Mouse (Mus musculus) kidney, adult 11 months (tissue): Measurements from ENCODE around the gene Rpl39l.
"Not testable (repeated sequence)": the region's sequence is repeated elsewhere in the genome, so short reads cannot be mapped to it uniquely, and the experiment has no call there.

ENCODE experiments used
- DNase-seq: peaks from one replicate; pipeline ENCODE4 v3.0.0; 2022

Gene Rpl39l

DNA sequence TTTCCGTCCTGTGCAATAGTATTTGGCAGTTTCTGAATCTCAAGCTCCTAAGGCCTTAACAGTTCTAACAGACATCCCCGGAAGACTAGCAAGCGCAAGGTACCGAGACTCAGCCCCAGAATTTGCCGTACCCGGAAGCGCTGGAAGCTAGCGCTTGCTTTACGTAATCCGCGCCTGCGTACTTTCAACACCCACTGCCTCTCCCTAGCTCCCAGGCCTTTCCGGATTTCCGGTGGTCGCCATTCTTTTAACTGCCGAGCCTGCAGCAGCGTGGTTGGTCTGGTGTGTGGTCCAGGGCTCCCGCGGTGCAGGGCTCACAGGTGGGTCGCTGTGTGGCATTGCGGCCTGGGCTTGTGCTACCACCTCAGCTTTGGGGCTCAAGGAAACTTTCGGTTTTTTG, at the start of gene Rpl39l:
TSS of gene Rpl39l (plus strand) at position 222 of the 400 bp plus-strand sequence.
- DNase-seq: no peak

DNA sequence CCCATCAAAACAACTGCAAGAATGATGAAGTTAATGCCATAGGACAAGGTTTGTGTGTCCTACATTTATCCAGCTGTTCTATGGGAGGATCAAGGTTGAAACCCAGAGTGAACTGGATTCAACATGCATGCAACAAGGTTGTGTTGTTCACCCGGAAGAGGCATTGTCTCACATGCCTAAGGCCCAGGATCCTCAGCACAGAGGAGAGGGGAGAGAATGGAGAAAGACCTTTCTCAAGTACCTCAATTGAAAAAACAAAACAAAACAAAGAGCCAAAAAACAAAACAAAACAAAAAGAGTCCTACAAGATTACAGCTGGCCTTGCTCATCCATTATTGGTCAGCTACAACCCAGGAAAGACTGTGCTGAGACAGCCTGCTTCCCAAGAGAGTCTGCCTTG, 42.4 kb upstream of the Rpl39l start:
- DNase-seq: no peak

DNA sequence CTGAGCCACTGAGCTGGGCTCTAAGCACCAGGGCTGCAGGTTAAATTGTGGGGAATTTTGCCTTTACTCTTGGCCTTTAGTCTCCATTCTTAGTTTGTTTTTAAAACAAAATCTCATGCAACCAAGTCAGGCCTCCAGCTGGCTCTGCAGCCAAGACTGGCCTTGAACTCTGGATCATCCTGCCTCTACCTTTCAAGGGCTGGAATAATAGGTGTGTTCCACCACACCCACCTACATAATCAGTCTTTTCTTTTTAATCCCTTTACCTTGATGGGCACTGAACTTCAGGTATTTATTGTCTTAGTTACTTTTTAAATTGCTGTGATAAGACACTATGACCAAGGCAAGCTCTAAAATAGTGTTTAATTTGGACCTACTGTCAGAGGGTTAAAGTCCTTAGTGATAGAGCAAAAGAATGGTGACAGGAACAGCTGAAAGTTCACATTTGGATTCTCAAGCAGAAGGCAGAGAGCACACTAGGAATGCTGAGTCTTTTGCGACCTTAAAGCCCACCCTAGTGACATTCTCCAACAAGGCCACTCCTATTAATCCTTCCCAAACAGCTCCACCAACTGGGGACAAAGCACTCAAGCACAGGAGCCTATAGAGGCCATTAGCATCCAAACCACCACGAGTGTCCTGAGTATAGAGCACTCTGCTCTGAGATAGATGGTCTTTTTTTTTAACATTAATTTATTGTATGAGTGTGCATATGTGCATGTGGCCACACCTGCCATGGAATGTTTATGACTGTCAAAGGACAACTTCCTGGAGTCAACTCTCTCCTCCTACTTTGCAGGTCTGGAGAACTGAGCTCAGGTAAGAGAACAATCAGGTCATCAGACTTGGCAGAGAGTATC, 40.7 kb upstream of the Rpl39l start:
- no peak for DNase-seq

DNA sequence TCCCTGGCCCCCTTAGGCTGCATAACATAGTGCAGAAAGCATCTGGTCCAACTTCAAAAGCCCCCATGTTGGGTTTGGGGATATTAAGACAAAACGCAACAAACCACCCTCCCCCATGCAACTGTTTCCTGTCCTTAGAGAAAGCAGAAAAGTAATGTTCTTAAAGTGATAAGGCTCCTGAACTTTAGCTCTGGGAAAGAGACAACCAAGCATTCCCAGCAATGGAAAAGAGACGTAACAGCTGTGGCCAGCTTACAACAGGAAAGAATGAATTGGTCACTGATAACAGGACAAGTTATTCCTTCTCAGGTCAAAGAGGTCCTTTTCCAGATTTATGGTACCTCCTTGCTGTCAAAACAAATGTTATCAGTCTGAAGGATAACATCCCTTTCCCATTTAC, 26.9 kb upstream of the Rpl39l start:
- DNase-seq: peak; percentile 39

DNA sequence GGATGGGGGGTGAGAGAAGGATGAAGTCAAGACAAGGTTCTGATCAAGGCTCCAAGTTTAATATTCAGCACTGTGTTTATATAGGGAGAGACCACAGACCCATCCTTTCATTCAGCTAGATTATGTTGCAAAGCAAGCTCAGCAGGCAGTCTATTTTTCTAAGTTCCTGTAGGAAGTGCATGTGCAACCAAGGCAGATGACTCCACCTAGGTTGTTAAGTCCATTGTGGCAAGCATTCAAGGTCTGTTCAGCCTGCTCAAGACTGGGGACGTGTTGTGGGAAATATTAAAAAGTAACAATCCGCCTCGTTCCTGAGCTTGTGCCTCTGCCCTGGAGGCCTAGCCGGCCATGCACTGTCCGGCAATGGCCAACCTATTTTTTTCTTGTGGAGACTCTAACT, 22.6 kb upstream of the Rpl39l start:
- DNase-seq: no peak

DNA sequence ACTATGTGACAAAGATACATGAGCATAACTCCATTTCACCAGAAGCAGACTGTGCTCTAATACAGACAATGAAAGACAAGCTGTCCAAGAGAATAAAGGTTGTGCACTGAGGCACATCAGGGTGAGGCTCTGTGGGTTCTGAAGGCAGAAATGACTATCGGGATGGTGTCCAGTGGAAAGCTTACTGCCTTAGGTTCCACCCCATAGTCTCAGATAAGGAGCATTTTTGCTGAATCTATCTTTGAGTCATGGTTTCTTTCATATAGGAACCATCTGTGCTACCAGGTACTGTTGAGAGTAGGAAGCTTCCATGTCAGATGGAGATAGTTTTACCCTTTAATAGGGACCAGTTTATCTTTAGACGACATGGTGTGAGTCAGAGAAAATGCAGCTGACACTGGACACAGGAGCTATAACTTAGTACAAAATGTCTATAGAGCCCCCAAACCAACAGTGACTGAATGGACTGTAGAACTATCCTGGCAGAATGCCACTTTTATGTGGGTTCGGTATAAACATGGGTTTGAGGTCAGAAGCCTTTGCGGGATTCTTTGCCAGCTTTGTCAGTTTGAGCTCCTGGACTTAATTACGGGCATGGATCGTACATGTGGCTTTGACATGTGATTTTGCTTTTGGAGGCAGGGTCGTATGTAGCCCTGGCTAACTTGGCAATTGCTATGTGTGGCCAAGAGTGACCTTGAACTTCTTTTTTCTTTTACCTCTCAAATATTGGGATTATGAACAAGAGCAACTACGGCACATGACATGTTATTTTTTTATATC, 712 bp upstream of the Rpl39l start:
- DNase-seq: no peak

DNA sequence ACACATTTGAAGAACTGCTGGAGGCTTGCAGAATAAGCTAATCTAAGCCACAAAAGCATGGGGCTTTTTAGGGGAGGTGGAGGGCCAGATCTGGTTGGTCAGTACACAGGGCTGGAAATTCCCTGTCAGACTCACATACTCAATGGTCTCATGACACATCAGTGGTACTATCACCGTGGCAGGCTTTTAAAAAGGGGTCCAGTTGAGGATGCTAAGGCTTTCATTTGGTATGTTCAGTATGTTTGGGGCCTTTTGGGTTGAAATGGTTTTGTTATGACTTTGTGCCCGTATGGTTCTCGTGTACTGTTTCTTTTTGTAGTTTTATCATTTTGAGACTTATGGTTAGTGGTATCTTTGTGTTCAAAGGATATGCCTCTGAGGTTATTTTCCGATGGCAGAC, 1.2 kb downstream of the Rpl39l start:
- no peak for DNase-seq

- DNase-seq: no peak
Measured at GRCm38 (mm10) chr16:10172179-10172820, 2.3 kb downstream of the Rpl39l start.

DNA sequence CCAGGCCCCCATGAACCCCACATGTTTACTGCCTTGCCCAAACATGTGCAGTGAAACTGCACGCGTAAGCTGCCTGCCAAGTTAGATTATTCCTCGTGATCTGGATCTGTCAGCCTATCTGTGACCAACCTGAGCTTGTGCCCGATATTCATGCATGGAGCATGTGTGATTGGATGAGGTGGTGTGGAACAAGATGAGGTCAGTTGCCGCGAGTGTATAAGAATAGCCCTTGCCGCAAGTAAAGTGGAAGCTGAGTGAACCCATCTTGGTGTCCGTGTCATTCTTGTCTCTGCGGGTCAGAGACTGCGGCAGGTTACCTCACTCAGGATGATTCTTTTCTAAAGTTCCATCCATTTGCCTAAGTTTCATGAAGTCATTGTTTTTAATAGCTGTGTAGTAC, 17.4 kb downstream of the Rpl39l start:
- DNase-seq: not testable (repeated sequence)

DNA sequence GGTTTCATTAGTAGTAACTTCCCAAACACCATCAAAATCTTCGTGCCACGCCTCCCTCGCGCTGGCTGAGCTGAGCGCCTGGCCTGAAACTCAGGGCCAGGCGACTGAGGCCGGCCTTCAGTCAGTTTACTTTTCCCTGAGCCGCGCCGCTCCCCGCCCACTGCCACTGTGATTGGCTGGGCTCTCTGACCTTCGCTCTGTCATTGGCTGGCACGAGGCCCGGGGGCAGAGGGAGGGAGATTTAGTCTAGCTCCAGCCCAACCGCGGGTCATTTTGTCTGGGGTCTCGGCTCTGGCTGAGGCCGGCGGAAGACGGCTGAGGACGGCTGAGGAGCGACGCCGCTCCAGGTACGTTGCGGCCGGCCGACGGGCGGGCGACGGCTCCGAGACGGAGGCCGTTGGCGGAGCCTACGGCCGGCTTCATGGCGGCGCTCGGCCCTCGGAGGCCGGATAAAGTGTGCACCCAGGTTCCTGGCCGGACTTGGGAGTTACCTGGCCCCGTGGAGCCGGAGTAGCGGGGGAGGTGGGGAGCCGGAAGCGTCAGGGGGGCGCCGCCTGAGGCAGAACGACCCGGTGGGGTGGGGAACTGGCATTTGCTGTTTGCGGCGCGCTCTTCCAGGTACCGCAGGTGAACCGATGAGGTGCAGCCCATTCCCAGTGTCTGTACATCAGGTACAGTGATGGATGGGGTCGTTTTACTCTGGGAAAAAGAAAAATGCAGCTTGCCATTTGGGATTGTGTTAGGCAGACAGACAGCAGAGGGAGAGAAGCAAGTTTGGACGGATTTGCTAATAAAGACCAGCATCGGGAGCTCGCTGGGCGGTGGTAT, 22.9 kb downstream of the Rpl39l start, which contains the start of gene Atf7ip2:
TSS of gene Atf7ip2 (plus strand) at position 34 of the 828 bp plus-strand sequence.
- DNase-seq: peak; percentile 83

DNA sequence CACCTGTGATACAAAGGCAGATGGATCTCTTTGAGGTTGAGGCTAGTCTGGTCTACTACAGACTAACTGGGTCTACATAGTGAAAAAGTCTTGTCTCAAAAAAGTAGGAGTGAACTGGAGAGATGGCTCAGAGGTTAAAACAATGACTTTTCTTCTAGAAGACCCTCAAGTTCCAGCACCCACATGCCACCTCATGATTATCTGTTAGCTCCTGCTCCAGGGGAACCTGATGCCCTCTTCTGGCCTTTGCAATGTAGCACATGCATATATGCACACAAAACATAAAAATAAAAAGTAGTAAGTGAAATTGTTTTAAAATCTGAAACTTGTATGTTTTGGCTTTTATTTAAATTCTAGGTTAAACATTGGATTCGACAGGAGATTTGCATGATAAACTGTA, 38.8 kb downstream of the Rpl39l start:
- DNase-seq: no peak

GRCm38 (mm10) chr16:10216366-10216765, 46.3 kb downstream of the Rpl39l start:
- DNase-seq: not testable (repeated sequence)

- DNase-seq: not testable (repeated sequence)
Measured at GRCm38 (mm10) chr16:10217020-10217419, 47.0 kb downstream of the Rpl39l start.
